33 mouse cellular contexts compared by ENCODE assay signal in genomic region chr5:66166193-66166629, GRCm38 (mm10). TPM values are rescaled to one million over a fixed set of nuclear protein-coding genes. Genes with fewer than 3 reads are reported as not detected.
DNase-seq lines count a peak whose midpoint lies in the region; ATAC-seq and TF ChIP-seq lines count a peak whose summit lies in the region.
"Had no signal": no experiment of that assay in that cellular context is flagged by ENCODE, and none has a peak within 500 bp of the region (broad histone marks: within the 10 kb centered on the region; RNA-seq: fewer than 3 reads in every experiment).

No protein-coding gene starts in this region.

- H3K79me2 ChIP-seq in myocyte (ENCODE audit: control insufficient read depth, insufficient read depth), result no peaks in the 10 kb centered on the region

- no peaks in the 10 kb centered on the region for H3K9me3 ChIP-seq in lung, embryonic 15.5 days
- H3K9me3 ChIP-seq: embryonic facial prominence, embryonic 12.5 days; forebrain, embryonic 10.5 days; forebrain, embryonic 15.5 days; hindbrain, embryonic 12.5 days; liver, embryonic 12.5 days; neural tube, embryonic 12.5 days; stomach, embryonic 15.5 days had no signal

- 21% methylated on average over 4 of the region's 4 CpGs for WGBS in lung, embryonic 15.5 days

- DNase-seq in lung, postnatal 10 days, result no peak
- DNase-seq in 3T3-L1 (ENCODE audit: low read depth, low spot score), result peak; percentile 88
- DNase-seq in adipocyte (ENCODE audit: low spot score), result peak; percentile 57
- DNase-seq in kidney, adult 9 months, result no peak
- no peak for DNase-seq in spleen, postnatal 4 days (ENCODE audit: low spot score in 2 of 2)
- DNase-seq: adrenal gland, postnatal 14 days; B cell, adult 2 months; cerebellum, adult 11 months; cerebellum, adult 9-10 months; cerebellum, postnatal 36 days; embryo, embryonic 11 days; gastrocnemius, postnatal 25 days; heart, adult 11 months; heart, postnatal 36 days; kidney, adult 18-20 months; kidney, postnatal 36 days; liver, postnatal 0 days; thymus, postnatal 25 days had no signal

- no peak overlapping the region for H3K4me2 ChIP-seq in lung, embryonic 15.5 days
- H3K4me2 ChIP-seq in myocyte (ENCODE audit: low read depth), result peak overlapping the region; percentile 37
- H3K4me2 ChIP-seq: embryonic facial prominence, embryonic 12.5 days; forebrain, embryonic 15.5 days; heart, embryonic 11.5 days; hindbrain, embryonic 12.5 days; liver, embryonic 12.5 days; midbrain, embryonic 11.5 days; neural tube, embryonic 12.5 days; stomach, embryonic 15.5 days had no signal

- H3ac ChIP-seq in myocyte (ENCODE audit: control insufficient read depth, insufficient read length), result no peak overlapping the region

- no peaks in the 10 kb centered on the region for H3K27me3 ChIP-seq in lung, embryonic 15.5 days
- H3K27me3 ChIP-seq in myocyte (ENCODE audit: control insufficient read depth, insufficient read depth, insufficient read length), result no peaks in the 10 kb centered on the region
- H3K27me3 ChIP-seq: CH12.LX; embryonic facial prominence, embryonic 12.5 days; forebrain, embryonic 15.5 days; hindbrain, embryonic 12.5 days; liver, embryonic 12.5 days; neural tube, embryonic 12.5 days; stomach, embryonic 15.5 days had no signal

- peak overlapping the region; percentile 40 for H3K27ac ChIP-seq in lung, embryonic 15.5 days
- H3K27ac ChIP-seq: embryonic facial prominence, embryonic 12.5 days; forebrain, embryonic 10.5 days; forebrain, embryonic 15.5 days; hindbrain, embryonic 12.5 days; hindbrain, postnatal 0 days; layer of hippocampus, adult 2 months; liver, embryonic 12.5 days; neural tube, embryonic 12.5 days; stomach, embryonic 15.5 days had no signal

- no peaks in the 10 kb centered on the region for H3K36me3 ChIP-seq in lung, embryonic 15.5 days
- no peaks in the 10 kb centered on the region for H3K36me3 ChIP-seq in myocyte (ENCODE audit: control insufficient read depth, insufficient read depth)
- H3K36me3 ChIP-seq: embryonic facial prominence, embryonic 12.5 days; forebrain, embryonic 10.5 days; forebrain, embryonic 15.5 days; hindbrain, embryonic 12.5 days; liver, embryonic 12.5 days; neural tube, embryonic 12.5 days; stomach, embryonic 15.5 days had no signal

- peak; percentile 57 for ATAC-seq in lung, embryonic 15.5 days (ENCODE audit: borderline replicate concordance, extremely low read depth, low FRiP score, low TSS enrichment)
- ATAC-seq: forebrain, embryonic 15.5 days; hindbrain, postnatal 0 days; liver, embryonic 12.5 days; midbrain, embryonic 16.5 days had no signal

- no peak overlapping the region for H3K4me3 ChIP-seq in lung, embryonic 15.5 days
- no peak overlapping the region for H3K4me3 ChIP-seq in myocyte
- H3K4me3 ChIP-seq: embryonic facial prominence, embryonic 12.5 days; forebrain, embryonic 10.5 days; forebrain, embryonic 15.5 days; hindbrain, embryonic 12.5 days; layer of hippocampus, adult 2 months; liver, embryonic 12.5 days; neural tube, embryonic 12.5 days; stomach, embryonic 15.5 days had no signal

- no peak for TF ChIP-seq POLR2A in myocyte (IDR thresholded peaks at IDR 0.05; ENCODE audit: insufficient read length, low read depth)

- peaks cover 16% of the 10 kb centered on the region for H3K4me1 ChIP-seq in lung, embryonic 15.5 days
- H3K4me1 ChIP-seq: forebrain, embryonic 15.5 days; hindbrain, embryonic 12.5 days; liver, embryonic 12.5 days; neural tube, embryonic 12.5 days; stomach, embryonic 15.5 days had no signal

- no peak overlapping the region for H3K9ac ChIP-seq in lung, embryonic 15.5 days
- H3K9ac ChIP-seq: embryonic facial prominence, embryonic 12.5 days; forebrain, embryonic 15.5 days; hindbrain, embryonic 12.5 days; liver, embryonic 12.5 days; liver, postnatal 0 days; neural tube, embryonic 12.5 days; stomach, embryonic 15.5 days had no signal

TF ChIP-seq in myocyte, 11 proteins besides CTCF, POLR2A, EP300 and RAD21:
- TF ChIP-seq TCF3 (IDR thresholded peaks at IDR 0.05; ENCODE audit: insufficient read length, low read depth) (peak; percentile 42), MAX (IDR thresholded peaks at IDR 0.05; ENCODE audit: low read depth) (no peak), SRF (IDR thresholded peaks at IDR 0.05; ENCODE audit: control insufficient read depth, insufficient read length, low read depth) (no peak), TCF12 (IDR thresholded peaks at IDR 0.05; ENCODE audit: insufficient read depth, poor library complexity, severe bottlenecking) (peak; percentile 87), MYOD1 (IDR thresholded peaks at IDR 0.05; ENCODE audit: control insufficient read depth in 1 of 3, insufficient read length in 2 of 3, low read depth in 2 of 3) (peak in 2 of 3 experiments; percentile 72), POLR2AphosphoS2 (IDR thresholded peaks at IDR 0.05; ENCODE audit: insufficient read length, low read depth) (no peak), E2F4 (IDR thresholded peaks at IDR 0.05; ENCODE audit: insufficient read depth) (no peak), MYOG (IDR thresholded peaks at IDR 0.05; ENCODE audit: control insufficient read depth in 1 of 3, insufficient read depth in 1 of 3, insufficient read length in 2 of 3, low read depth in 2 of 3) (peak in 2 of 3 experiments; percentile 74 to 91), REST (IDR thresholded peaks at IDR 0.05; ENCODE audit: insufficient read depth, insufficient read length) (no peak), CEBPB (IDR thresholded peaks at IDR 0.05; ENCODE audit: insufficient read depth, poor library complexity, severe bottlenecking) (peak; percentile 91), USF1 (IDR thresholded peaks at IDR 0.05; ENCODE audit: low read depth) (peak; percentile 60)

RNA-seq across cellular contexts. Expression of gene Rbm47, which starts 6.7 kb away (rescaled TPM):
- polyA plus RNA-seq in lung, embryonic 15.5 days (2015; fragmentation: Nextera tagmentation; extraction: Ambion mirVana), result 23.6 and 28.5 TPM in 2 replicates
- 0.10 TPM for polyA plus RNA-seq in myocyte (2012; fragmentation: generic; extraction: Trizol)

Comparison
In these comparisons a context has a peak if more than half of its experiments do, and no peak if none do; other contexts are left out.
1. DNase-seq: peak in 3T3-L1 (single experiment) and adipocyte (single experiment); none in lung, postnatal 10 days (single experiment), kidney, adult 9 months (single experiment) and spleen, postnatal 4 days (0 of 2).
2. RNA of gene Rbm47, which starts 6.7 kb away (polyA plus RNA-seq): 23.6 to 28.5 TPM in lung, embryonic 15.5 days; 0.10 TPM in myocyte (single experiment); every median in the first group is over 10 times any median in the second.